8 mouse cellular contexts compared by ENCODE assay signal in the genomic region with DNA sequence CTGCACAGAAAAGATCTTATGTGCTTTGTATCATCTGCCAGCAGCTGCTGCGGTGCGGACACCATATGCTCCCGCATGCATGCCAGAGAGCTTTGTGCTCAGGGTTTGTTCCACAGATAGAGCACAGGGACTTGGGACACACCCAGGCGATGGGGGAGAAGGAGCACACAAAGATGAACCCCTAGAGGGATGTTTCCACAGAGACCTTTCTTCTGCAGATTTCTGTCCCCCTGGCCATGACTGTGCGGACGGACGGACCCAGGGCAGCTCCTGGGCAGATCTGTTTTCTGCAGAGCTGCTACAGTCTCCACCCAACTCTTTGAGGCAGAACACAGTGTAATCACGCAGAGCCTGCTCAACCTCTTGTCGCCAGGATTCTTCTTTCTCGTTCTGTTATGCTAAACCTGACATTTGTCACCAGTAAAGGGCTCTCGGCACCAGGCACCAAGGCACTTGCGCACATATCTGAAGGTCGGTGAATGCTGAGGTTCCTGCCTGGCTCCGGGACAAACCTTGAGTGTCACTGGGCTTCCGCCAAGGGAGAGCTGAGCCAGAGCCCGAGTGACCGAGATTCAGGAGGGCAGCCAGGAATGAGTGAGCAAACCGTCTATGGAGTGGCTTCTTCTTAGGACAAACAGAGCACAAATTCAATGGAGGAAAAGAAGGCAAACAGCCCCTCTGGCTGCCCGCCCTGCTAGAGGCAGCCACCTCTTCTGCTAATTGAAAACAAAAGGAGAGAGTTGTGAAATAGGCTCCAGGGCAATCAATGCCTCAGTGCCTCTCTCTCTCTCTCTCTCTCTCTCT. TPM values are rescaled to one million over a fixed set of nuclear protein-coding genes. Genes with fewer than 3 reads are reported as not detected.
DNase-seq lines count a peak whose midpoint lies in the region; ATAC-seq lines count a peak whose summit lies in the region.

No protein-coding gene starts in this region.

- H3K4me3 ChIP-seq in forebrain, embryonic 13.5 days, result no peak overlapping the region
- H3K4me3 ChIP-seq in heart, embryonic 16.5 days (ENCODE audit: low read length), result peak overlapping the region; percentile 27
- peak overlapping the region; percentile 24; the same call in 1 of the 2 replicates for H3K4me3 ChIP-seq in liver, embryonic 13.5 days (replicated peaks)
- peak overlapping the region; percentile 3; the same call in 1 of the 2 replicates for H3K4me3 ChIP-seq in neural tube, embryonic 13.5 days

- H3K4me2 ChIP-seq in forebrain, embryonic 13.5 days, result peak overlapping the region; percentile 42
- peak overlapping the region; percentile 60 for H3K4me2 ChIP-seq in heart, embryonic 16.5 days (ENCODE audit: low read depth, low read length)
- H3K4me2 ChIP-seq in liver, embryonic 13.5 days, result peak overlapping the region; percentile 35
- H3K4me2 ChIP-seq in neural tube, embryonic 13.5 days, result peak overlapping the region; percentile 44

- peak; percentile 78 for ATAC-seq in cerebellum, adult (ENCODE audit: insufficient number of reproducible peaks, low FRiP score, low TSS enrichment)
- peak; percentile 71 for ATAC-seq in forebrain, embryonic 13.5 days
- peak; percentile 91 for ATAC-seq in heart, embryonic 16.5 days (replicated peaks; ENCODE audit: extremely low read depth, insufficient read depth, low FRiP score)
- ATAC-seq in liver, embryonic 13.5 days (ENCODE audit: low read depth), result 0 out of 2 replicates have a peak, but pooled peaks have one; percentile 14
- ATAC-seq in neural tube, embryonic 13.5 days (ENCODE audit: low read depth), result peak; percentile 75

- peak overlapping the region; percentile 91 for H3K27ac ChIP-seq in forebrain, embryonic 13.5 days
- peak overlapping the region; percentile 95 for H3K27ac ChIP-seq in heart, embryonic 16.5 days (ENCODE audit: low read length)
- H3K27ac ChIP-seq in liver, embryonic 13.5 days, result peak overlapping the region; percentile 24; the same call in 1 of the 2 replicates
- H3K27ac ChIP-seq in neural tube, embryonic 13.5 days (replicated peaks), result peak overlapping the region; percentile 90

- H3K9me3 ChIP-seq in forebrain, embryonic 13.5 days (replicated peaks), result no peaks in the 10 kb centered on the region
- no peaks in the 10 kb centered on the region for H3K9me3 ChIP-seq in heart, embryonic 16.5 days (replicated peaks; ENCODE audit: control insufficient read depth, low read length)
- no peaks in the 10 kb centered on the region for H3K9me3 ChIP-seq in liver, embryonic 13.5 days (replicated peaks)
- no peaks in the 10 kb centered on the region for H3K9me3 ChIP-seq in neural tube, embryonic 13.5 days

- H3K4me1 ChIP-seq in forebrain, embryonic 13.5 days, result peaks cover 30% of the 10 kb centered on the region
- H3K4me1 ChIP-seq in heart, embryonic 16.5 days (ENCODE audit: control insufficient read depth, insufficient read depth, low read length), result peaks cover 17% of the 10 kb centered on the region
- peaks cover 22% of the 10 kb centered on the region for H3K4me1 ChIP-seq in liver, embryonic 13.5 days (replicated peaks)
- H3K4me1 ChIP-seq in neural tube, embryonic 13.5 days (replicated peaks), result peaks cover 24% of the 10 kb centered on the region

- WGBS in forebrain, embryonic 13.5 days, result 29% methylated on average over 19 of the region's 19 CpGs
- 22% methylated on average over 19 of the region's 19 CpGs for WGBS in heart, embryonic 16.5 days
- WGBS in liver, embryonic 13.5 days (ENCODE audit: insufficient replicate concordance), result 51% methylated on average over 19 of the region's 19 CpGs
- WGBS in neural tube, embryonic 13.5 days, result 15% methylated on average over 19 of the region's 19 CpGs

- H3K27me3 ChIP-seq in forebrain, embryonic 13.5 days, result peaks cover 6% of the 10 kb centered on the region
- no peaks in the 10 kb centered on the region for H3K27me3 ChIP-seq in heart, embryonic 16.5 days (ENCODE audit: control insufficient read depth, insufficient read depth, low read length)
- H3K27me3 ChIP-seq in liver, embryonic 13.5 days, result 0 out of 2 replicates have a peak, but pooled peaks cover 4% of the 10 kb centered on the region
- peaks cover 8% of the 10 kb centered on the region for H3K27me3 ChIP-seq in neural tube, embryonic 13.5 days

- DNase-seq in 3T3-L1 (ENCODE audit: low read depth, low spot score), result peak; percentile 50
- DNase-seq in kidney, postnatal 14 days, result peak; percentile 76
- no peak for DNase-seq in liver, embryonic 13.5 days
- no peak for DNase-seq in c-Kit-positive CD71-positive TER-119-positive erythroid progenitor cells, embryonic 14.5 days (ENCODE audit: low spot score)

- H3K9ac ChIP-seq in forebrain, embryonic 13.5 days, result peak overlapping the region; percentile 34
- H3K9ac ChIP-seq in heart, embryonic 16.5 days (ENCODE audit: low read length), result peak overlapping the region; percentile 64
- H3K9ac ChIP-seq in liver, embryonic 13.5 days, result no peak overlapping the region
- H3K9ac ChIP-seq in neural tube, embryonic 13.5 days, result peak overlapping the region; percentile 54; the same call in 1 of the 2 replicates

- no peaks in the 10 kb centered on the region for H3K36me3 ChIP-seq in forebrain, embryonic 13.5 days (ENCODE audit: poor library complexity, severe bottlenecking)
- H3K36me3 ChIP-seq in heart, embryonic 16.5 days (ENCODE audit: control insufficient read depth, insufficient read depth), result no peaks in the 10 kb centered on the region
- no peaks in the 10 kb centered on the region for H3K36me3 ChIP-seq in liver, embryonic 13.5 days
- H3K36me3 ChIP-seq in neural tube, embryonic 13.5 days, result no peaks in the 10 kb centered on the region

RNA-seq across cellular contexts. Expression of gene Gadd45g, which starts 56.2 kb away (rescaled TPM):
- 235 and 252 TPM in 2 replicates for polyA plus RNA-seq in forebrain, embryonic 13.5 days (2015; fragmentation: Nextera tagmentation; extraction: Ambion mirVana)
- 43.1 and 52.1 TPM in 2 replicates for polyA plus RNA-seq in heart, embryonic 16.5 days (2015; fragmentation: Nextera tagmentation; extraction: Ambion mirVana)
- polyA plus RNA-seq in liver, embryonic 13.5 days (2015; fragmentation: Nextera tagmentation; extraction: Ambion mirVana), result 19.5 and 20.8 TPM in 2 replicates
- 96.7 and 118 TPM in 2 replicates for polyA plus RNA-seq in neural tube, embryonic 13.5 days (2015; fragmentation: Nextera tagmentation; extraction: Ambion mirVana)

Comparison
In these comparisons a context has a peak if more than half of its experiments do, and no peak if none do; other contexts are left out.
1. DNase-seq: peak in 3T3-L1 (single experiment) and kidney, postnatal 14 days (single experiment); none in liver, embryonic 13.5 days (single experiment) and c-Kit-positive CD71-positive TER-119-positive erythroid progenitor cells, embryonic 14.5 days (single experiment).
2. ATAC-seq: peak in every context shown above with its lines; median percentile 91 in heart, embryonic 16.5 days; 78 in cerebellum, adult; 75 in neural tube, embryonic 13.5 days; 71 in forebrain, embryonic 13.5 days; 14 in liver, embryonic 13.5 days.
3. H3K27ac ChIP-seq: peak in every context shown above with its lines; median percentile 95 in heart, embryonic 16.5 days; 91 in forebrain, embryonic 13.5 days; 90 in neural tube, embryonic 13.5 days; 24 in liver, embryonic 13.5 days.
4. Peak in every context shown above with its lines, with median percentiles within 50 percentile points of each other: H3K4me2 ChIP-seq.